Mouse (Mus musculus) heart, postnatal 0 days (tissue): ENCODE measurements around the gene Clrn3. TPM values are rescaled to one million over a fixed set of nuclear protein-coding genes. Genes with fewer than 3 reads are reported as not detected.

ENCODE experiments used
- ATAC-seq: fragments of 200-750 bp; cut with Nextera tagmentation; 2 replicates; pipeline ENCODE4 v1.8.0; 2017; ENCODE audit warnings: low read depth, moderate number of reproducible peaks, moderate library complexity; ENCODE audit not compliant: insufficient read depth
- DNase-seq: peaks from one replicate; pipeline ENCODE4 v3.0.0-alpha.2; 2016; ENCODE audit warnings: low spot score
- H3K27ac ChIP-seq: fragments of 300-500 bp; sonication (generic); 2 replicates; pipeline ENCODE4 v1.5.1; 2014; ENCODE audit warnings: low read depth, mild to moderate bottlenecking
- H3K27me3 ChIP-seq: fragments of 300-500 bp; sonication (generic); 2 replicates; pipeline ENCODE4 v1.6.1; 2014; ENCODE audit warnings: low read length, mixed read lengths; ENCODE audit not compliant: control insufficient read depth, insufficient read depth
- H3K36me3 ChIP-seq: fragments of 300-500 bp; sonication (generic); replicated peaks from 2 replicates; pipeline ENCODE4 v1.6.1; 2014; ENCODE audit warnings: low read length, mixed read lengths; ENCODE audit not compliant: control insufficient read depth, insufficient read depth
- H3K4me1 ChIP-seq: fragments of 300-500 bp; sonication (generic); 2 replicates; pipeline ENCODE4 v1.6.1; 2014; ENCODE audit warnings: antibody characterized with exemption; ENCODE audit not compliant: control insufficient read depth, insufficient read depth
- H3K4me2 ChIP-seq: fragments of 300-500 bp; sonication (generic); 2 replicates; pipeline ENCODE4 v1.6.1; 2014; ENCODE audit warnings: low read depth, mild to moderate bottlenecking, low read length, moderate library complexity
- H3K4me3 ChIP-seq: fragments of 300-500 bp; sonication (generic); 2 replicates; pipeline ENCODE4 v1.5.1; 2014; ENCODE audit warnings: low read depth, low read length
- H3K9ac ChIP-seq: fragments of 300-500 bp; sonication (generic); replicated peaks from 2 replicates; pipeline ENCODE4 v1.6.1; 2014; ENCODE audit warnings: low read depth, low read length, mixed read lengths
- H3K9me3 ChIP-seq: fragments of 300-500 bp; sonication (generic); replicated peaks from 2 replicates; pipeline ENCODE4 v1.6.1; 2016; ENCODE audit warnings: low read length; ENCODE audit not compliant: control insufficient read depth
- CTCF ChIP-seq: IDR thresholded peaks from 2 replicates; pipeline ENCODE4 v1.5.1; 2016; ENCODE audit warnings: antibody characterized with exemption, control low read depth, low read depth
- EP300 ChIP-seq: IDR thresholded peaks from 2 replicates; pipeline ENCODE4 v1.6.1; 2016; ENCODE audit warnings: antibody characterized with exemption, low read depth
- WGBS: fragments of 180-500 bp; shearing (Covaris S2); extraction: QIAGEN DNeasy Blood & Tissue Kit; methylation state at CpG from one replicate; pipeline ENCODE4 v1.1.7; 2014; 5-methylcytosine and 5-hydroxymethylcytosine counted together
- polyA plus RNA-seq: library from polyadenylated mRNA; unstranded; fragments of >200 nt; fragmentation: Nextera tagmentation; extraction: Ambion mirVana; gene quantifications from 2 replicates; pipeline ENCODE4 v1.2.1, GENCODE M21; 2015
- total RNA-seq: library from RNA; depleted of rRNA; stranded (reverse); fragments of >200 nt; gene quantifications from 2 replicates; pipeline ENCODE4 v1.2.3, GENCODE M21; 2014; ENCODE audit warnings: low replicate concordance

Gene Clrn3
- total and polyA plus RNA-seq, 2 experiments from 2014 or later = not detected

GRCm38 (mm10) chr7:135551547-135551946 lies 23.1 kb upstream of the Clrn3 start:
- Histone ChIP-seq H3K9ac (no peak overlapping the region), H3K9me3 (no peaks in the 10 kb centered on the region), H3K36me3 (no peaks in the 10 kb centered on the region), H3K4me1 (peaks cover 8% of the 10 kb centered on the region), H3K27ac (peak overlapping the region; percentile 10), H3K27me3 (no peaks in the 10 kb centered on the region), H3K4me3 (no peak overlapping the region), H3K4me2 (no peak overlapping the region)
- TF ChIP-seq EP300 (no peak), CTCF (peak; percentile 20; the same call in 1 of the 2 replicates)
- 31% methylated on average over 1 of the region's 1 CpGs for WGBS
- DNase-seq (peak; percentile 53), ATAC-seq (peak; percentile 89)

DNA sequence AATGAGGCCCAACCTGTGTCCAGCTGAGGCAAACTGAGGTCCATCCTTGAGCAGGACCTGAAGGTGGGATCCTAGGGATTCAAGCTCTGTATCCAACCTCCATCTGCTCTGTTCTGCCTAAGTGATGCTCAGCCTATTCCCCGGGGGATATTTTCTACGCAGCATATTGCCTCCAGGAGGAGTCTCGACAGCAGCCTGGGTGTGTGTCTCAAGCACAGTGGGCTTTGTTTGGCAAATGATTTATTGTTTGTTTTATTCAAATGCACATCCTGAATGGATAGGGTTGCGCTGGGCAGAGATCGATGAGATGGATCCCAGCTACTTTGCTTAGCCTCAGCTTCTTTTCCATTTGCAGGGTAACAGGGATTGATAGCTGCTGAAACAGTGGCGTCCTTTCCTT lies 20.0 kb upstream of the Clrn3 start:
- no peak overlapping the region for H3K4me2 ChIP-seq
- H3K27me3 ChIP-seq = no peaks in the 10 kb centered on the region
- no peak for TF ChIP-seq EP300
- TF ChIP-seq CTCF = no peak
- DNase-seq (no peak), ATAC-seq (no peak)
- no peaks in the 10 kb centered on the region for H3K9me3 ChIP-seq
- H3K4me1 ChIP-seq = peaks cover 8% of the 10 kb centered on the region
- H3K4me3 ChIP-seq = no peak overlapping the region
- no peak overlapping the region for H3K9ac ChIP-seq
- H3K36me3 ChIP-seq = no peaks in the 10 kb centered on the region
- WGBS = 80% methylated on average over 6 of the region's 6 CpGs
- H3K27ac ChIP-seq = no peak overlapping the region

- H3K27ac ChIP-seq = no peak overlapping the region
- no peaks in the 10 kb centered on the region for H3K9me3 ChIP-seq
- peaks cover 5% of the 10 kb centered on the region for H3K4me1 ChIP-seq
- no peak overlapping the region for H3K4me2 ChIP-seq
- no peak for ATAC-seq
- H3K36me3 ChIP-seq = no peaks in the 10 kb centered on the region
- no peak for DNase-seq
- no peak for TF ChIP-seq CTCF
- H3K4me3 ChIP-seq = no peak overlapping the region
- WGBS = 49% methylated on average over 5 of the region's 5 CpGs
- no peaks in the 10 kb centered on the region for H3K27me3 ChIP-seq
- H3K9ac ChIP-seq = no peak overlapping the region
Measured at GRCm38 (mm10) chr7:135546530-135546929, 18.1 kb upstream of the Clrn3 start.

- H3K4me3 ChIP-seq = no peak overlapping the region
- TF ChIP-seq CTCF (no peak), EP300 (no peak)
- H3K4me1 ChIP-seq = no peaks in the 10 kb centered on the region
- no peaks in the 10 kb centered on the region for H3K27me3 ChIP-seq
- no peak for DNase-seq
- no peak for ATAC-seq
- H3K27ac ChIP-seq = no peak overlapping the region
- H3K9ac ChIP-seq = no peak overlapping the region
- 70% methylated on average over 7 of the region's 7 CpGs for WGBS
- H3K36me3 ChIP-seq = no peaks in the 10 kb centered on the region
- H3K9me3 ChIP-seq = no peaks in the 10 kb centered on the region
- H3K4me2 ChIP-seq = no peak overlapping the region
Measured at GRCm38 (mm10) chr7:135545957-135546356, 17.5 kb upstream of the Clrn3 start.

DNA sequence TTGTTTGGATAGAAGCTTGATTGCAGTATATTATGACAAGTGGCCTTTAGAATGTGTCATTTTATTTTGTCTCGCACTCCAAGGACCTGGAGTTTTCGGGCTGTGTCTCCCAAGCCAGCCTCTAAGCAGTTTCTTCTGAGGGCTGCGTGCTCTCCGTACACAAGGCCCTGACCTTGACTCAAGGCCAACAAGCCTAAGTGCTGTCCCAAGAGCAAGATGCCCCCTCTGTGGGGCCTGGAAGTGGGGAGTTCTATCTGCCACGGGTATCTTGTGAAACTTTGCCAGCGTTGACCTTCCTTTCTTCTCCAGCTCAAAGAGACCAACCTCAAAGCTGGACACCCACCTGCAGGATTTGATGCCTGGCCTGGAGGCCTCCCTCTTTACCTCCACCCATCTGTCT lies 15.9 kb upstream of the Clrn3 start:
- ATAC-seq (no peak), DNase-seq (no peak)
- no peaks in the 10 kb centered on the region for H3K36me3 ChIP-seq
- no peaks in the 10 kb centered on the region for H3K4me1 ChIP-seq
- H3K9ac ChIP-seq = no peak overlapping the region
- TF ChIP-seq CTCF = no peak
- TF ChIP-seq EP300 = no peak
- H3K27ac ChIP-seq = no peak overlapping the region
- 85% methylated on average over 6 of the region's 6 CpGs for WGBS
- H3K27me3 ChIP-seq = peaks cover 5% of the 10 kb centered on the region
- no peaks in the 10 kb centered on the region for H3K9me3 ChIP-seq
- H3K4me3 ChIP-seq = no peak overlapping the region
- H3K4me2 ChIP-seq = no peak overlapping the region

DNA sequence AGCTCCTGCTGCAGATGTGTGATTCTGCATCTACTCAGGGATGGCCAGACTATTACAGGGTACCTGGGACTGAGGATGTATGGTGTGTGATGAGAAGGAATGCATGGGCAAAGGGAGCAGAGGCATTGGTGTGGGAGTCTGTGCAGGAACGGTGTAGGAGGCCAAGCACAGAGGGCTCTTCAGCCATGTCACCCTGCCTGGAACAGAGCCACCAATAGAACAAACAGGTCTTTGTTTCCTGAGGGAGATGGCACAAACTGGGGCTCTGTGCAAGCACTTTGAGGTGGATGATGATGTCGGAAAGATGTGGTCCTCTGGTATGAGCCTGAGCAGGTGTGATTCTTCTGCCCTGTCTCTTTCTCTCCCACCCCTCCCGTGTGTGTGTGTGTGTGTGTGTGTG lies 14.6 kb upstream of the Clrn3 start:
- WGBS = 59% methylated on average over 3 of the region's 3 CpGs
- H3K4me2 ChIP-seq = no peak overlapping the region
- no peak overlapping the region for H3K9ac ChIP-seq
- H3K27ac ChIP-seq = no peak overlapping the region
- peaks cover 17% of the 10 kb centered on the region for H3K27me3 ChIP-seq
- H3K4me3 ChIP-seq = no peak overlapping the region
- 0 out of 2 replicates have a peak, but pooled peaks cover 3% of the 10 kb centered on the region for H3K4me1 ChIP-seq
- H3K9me3 ChIP-seq = no peaks in the 10 kb centered on the region
- no peak for ATAC-seq
- DNase-seq = no peak
- TF ChIP-seq CTCF = no peak
- no peak for TF ChIP-seq EP300
- H3K36me3 ChIP-seq = no peaks in the 10 kb centered on the region
